Mouse (Mus musculus): ENCODE measurements around the gene Exd2.

DNA sequence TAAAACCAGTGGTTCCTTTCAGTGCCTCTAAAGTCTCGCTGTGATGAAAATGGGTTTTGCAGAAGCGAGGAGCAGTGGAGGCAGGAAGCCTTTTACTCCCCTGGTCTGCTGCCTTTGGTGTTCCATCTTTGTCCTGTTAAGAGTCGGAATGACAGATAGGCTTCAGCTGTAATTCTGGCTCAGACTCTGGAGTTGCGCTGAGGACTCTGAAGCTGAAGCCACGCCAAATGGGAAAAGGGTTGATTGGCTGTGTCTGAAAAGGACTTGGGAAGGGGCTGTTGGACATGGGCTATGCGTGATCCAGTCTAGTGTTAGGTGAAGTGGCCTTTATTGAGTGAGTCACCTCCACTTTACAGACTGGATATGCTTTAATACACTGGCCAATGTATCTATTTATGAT, 67.7 kb downstream of the Exd2 start:
- no peak for TF ChIP-seq CTCF (IDR thresholded peaks at IDR 0.05; ENCODE audit: low read depth, low read length)
- no peak for TF ChIP-seq POLR2A (IDR thresholded peaks at IDR 0.05; ENCODE audit: extremely low read depth, insufficient read depth, low read length)

Measured in liver, adult 2 months (tissue).